Mouse (Mus musculus): ENCODE results near the gene Sh3bp2.

GRCm38 (mm10) chr5:34530116-34530515, 4.5 kb downstream of the Sh3bp2 start:
- TF ChIP-seq POLR2A (IDR thresholded peaks at IDR 0.05; ENCODE audit: low read depth, low read length): no peak
- no peak for TF ChIP-seq CTCF (conservative IDR thresholded peaks at IDR 0.05; ENCODE audit: insufficient read depth, insufficient read length, low read depth, low read length)
